Mouse (Mus musculus) E14TG2a.4 (cell line): ENCODE measurements around the gene Acvr1b.

Experiments
- H3K27me3 ChIP-seq: 2 replicates; pipeline ENCODE4 v1.6.1; 2014; ENCODE audit warnings: low read length, control low read depth; ENCODE audit not compliant: insufficient read depth
- H3K36me3 ChIP-seq: 2 replicates; pipeline ENCODE4 v1.6.1; 2014; ENCODE audit warnings: low read length, control low read depth; ENCODE audit not compliant: insufficient read depth
- H3K4me1 ChIP-seq: replicated peaks from 2 replicates; pipeline ENCODE4 v1.6.1; 2014; ENCODE audit warnings: low read depth, low read length, control low read depth
- H3K4me3 ChIP-seq: replicated peaks from 2 replicates; pipeline ENCODE4 v1.5.1; 2014; ENCODE audit warnings: mild to moderate bottlenecking, low read length
- H3K9me3 ChIP-seq: 2 replicates; pipeline ENCODE4 v1.6.1; 2014; ENCODE audit warnings: low read length, control low read depth
- CTCF ChIP-seq: conservative IDR thresholded peaks from 2 replicates; pipeline ENCODE4 v1.5.1; 2014; ENCODE audit warnings: low read length
- NANOG ChIP-seq: IDR thresholded peaks from 2 replicates; pipeline ENCODE4 v1.6.1; 2014; ENCODE audit warnings: borderline replicate concordance, low read length, mixed read lengths
- POU5F1 ChIP-seq: IDR thresholded peaks from 2 replicates; pipeline ENCODE4 v1.6.1; 2014; ENCODE audit warnings: low read length, borderline replicate concordance

The Acvr1b gene

DNA sequence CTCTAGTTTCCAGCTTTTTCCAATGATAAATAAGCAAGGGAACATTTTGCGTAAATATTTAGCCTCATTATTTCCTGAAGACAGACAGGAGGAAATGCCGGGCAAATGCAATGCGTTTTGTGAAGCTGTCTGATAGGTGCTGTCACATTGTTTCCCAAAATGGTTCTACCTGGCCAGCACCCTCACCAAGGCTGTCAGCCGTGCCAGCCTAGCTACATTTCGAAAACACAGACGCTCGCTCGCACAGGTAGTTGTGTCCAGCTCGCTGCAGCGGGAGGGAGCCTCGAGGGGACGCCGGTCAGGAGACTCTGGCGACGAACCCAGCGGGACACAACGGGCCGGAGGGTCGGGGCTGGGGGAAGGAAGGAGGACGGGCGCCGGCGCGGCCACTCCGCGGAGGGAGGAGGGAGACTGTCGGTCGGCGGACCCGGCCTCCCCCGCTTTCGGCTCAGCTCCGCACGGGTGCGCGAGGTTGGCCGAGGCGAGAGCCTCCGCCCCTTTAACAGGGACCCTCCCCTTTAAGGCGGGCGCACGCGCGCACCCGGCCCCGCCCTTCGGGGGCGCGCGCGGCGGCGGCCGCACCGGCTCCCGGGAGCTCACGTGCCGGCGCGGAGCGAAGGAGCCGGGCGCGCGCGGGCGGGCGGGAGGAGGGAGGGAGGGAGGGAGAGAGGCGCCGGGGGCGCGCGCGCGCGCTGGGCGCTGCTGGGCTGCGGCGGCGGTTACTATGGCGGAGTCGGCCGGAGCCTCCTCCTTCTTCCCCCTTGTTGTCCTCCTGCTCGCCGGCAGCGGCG is at the start of gene Acvr1b:
Gene Acvr1b, plus strand, starts transcription at position 647 of the 791 bp plus-strand sequence.
- no peak for TF ChIP-seq CTCF
- TF ChIP-seq NANOG = no peak
- no peak for TF ChIP-seq POU5F1

DNA sequence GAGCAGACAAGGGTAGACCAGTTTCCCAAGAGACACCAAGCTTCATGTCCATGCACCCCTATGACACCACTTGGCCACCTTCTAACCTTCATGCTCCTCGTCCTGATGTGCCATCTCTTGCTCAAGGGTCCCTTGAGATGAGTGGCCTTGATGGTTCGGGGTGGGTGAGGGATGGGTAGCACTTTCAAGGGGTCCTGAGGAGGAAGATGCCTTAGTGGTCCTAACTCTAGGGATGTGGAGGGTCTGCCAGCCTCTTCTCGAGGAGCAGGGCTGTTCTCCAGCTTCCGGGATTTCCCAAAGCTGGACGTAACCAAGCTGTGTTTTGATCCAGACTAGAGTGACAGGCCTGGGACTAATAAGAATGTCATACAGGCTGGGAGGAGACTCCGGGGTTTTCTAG is 48.3 kb upstream of the Acvr1b start:
- no peaks in the 10 kb centered on the region for H3K36me3 ChIP-seq
- peaks cover 7% of the 10 kb centered on the region for H3K9me3 ChIP-seq
- no peak overlapping the region for H3K4me3 ChIP-seq
- H3K4me1 ChIP-seq = peaks cover 61% of the 10 kb centered on the region
- TF ChIP-seq CTCF (no peak), POU5F1 (no peak), NANOG (no peak)
- peaks cover 65% of the 10 kb centered on the region for H3K27me3 ChIP-seq

More for the DNA sequence above, at the start of gene Acvr1b:
- H3K4me1 ChIP-seq = peaks cover 61% of the 10 kb centered on the region
- H3K27me3 ChIP-seq = peaks cover 18% of the 10 kb centered on the region
- peak within 1 kb of the TSS; percentile 91 for H3K4me3 ChIP-seq
- H3K36me3 ChIP-seq = no peaks in the 10 kb centered on the region
- no peaks in the 10 kb centered on the region for H3K9me3 ChIP-seq

DNA sequence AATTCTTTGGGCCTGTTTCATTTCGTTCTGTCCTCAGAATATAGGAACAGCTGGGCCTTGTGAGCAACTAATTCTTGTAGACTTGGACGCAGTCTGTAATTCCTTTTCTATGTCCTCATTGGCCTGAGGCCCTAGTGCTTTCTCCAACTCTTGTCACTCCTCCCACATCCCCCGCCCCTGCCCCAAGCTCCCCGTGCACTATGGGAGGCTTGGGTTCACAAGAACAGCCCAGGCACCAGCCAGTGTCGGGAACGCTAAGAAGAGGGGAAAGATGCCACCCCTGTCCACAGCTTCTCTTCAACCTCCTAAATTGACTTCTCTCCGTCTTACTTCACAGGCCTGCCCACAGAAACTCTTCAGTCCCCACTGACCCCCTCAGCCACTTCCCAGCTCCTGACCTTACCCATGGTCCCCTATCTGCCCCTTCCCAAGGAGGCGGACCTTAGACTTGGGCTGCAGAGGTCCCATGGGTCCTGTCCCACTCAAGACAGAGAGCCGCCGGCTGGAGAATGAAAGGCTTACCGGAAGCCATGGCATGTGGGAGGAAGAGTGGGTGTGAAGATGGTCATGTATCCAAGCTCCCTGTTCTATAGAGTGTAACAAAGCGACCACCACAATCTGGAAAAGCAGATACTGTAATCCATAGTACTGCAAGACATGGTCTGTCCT is 46.9 kb upstream of the Acvr1b start:
- TF ChIP-seq POU5F1 = no peak
- TF ChIP-seq NANOG = no peak
- TF ChIP-seq CTCF = no peak
- H3K4me3 ChIP-seq = peak overlapping the region; percentile 37; the same call in 1 of the 2 replicates
- H3K36me3 ChIP-seq = no peaks in the 10 kb centered on the region
- peaks cover 73% of the 10 kb centered on the region for H3K27me3 ChIP-seq
- peaks cover 7% of the 10 kb centered on the region for H3K9me3 ChIP-seq
- peaks cover 65% of the 10 kb centered on the region for H3K4me1 ChIP-seq

- peaks cover 85% of the 10 kb centered on the region for H3K27me3 ChIP-seq
Measured at GRCm38 (mm10) chr15:101128181-101129089, 45.4 kb upstream of the Acvr1b start, which contains the start of gene Acvrl1. Gene Acvrl1 (plus strand): TSS chr15:101128522.

DNA sequence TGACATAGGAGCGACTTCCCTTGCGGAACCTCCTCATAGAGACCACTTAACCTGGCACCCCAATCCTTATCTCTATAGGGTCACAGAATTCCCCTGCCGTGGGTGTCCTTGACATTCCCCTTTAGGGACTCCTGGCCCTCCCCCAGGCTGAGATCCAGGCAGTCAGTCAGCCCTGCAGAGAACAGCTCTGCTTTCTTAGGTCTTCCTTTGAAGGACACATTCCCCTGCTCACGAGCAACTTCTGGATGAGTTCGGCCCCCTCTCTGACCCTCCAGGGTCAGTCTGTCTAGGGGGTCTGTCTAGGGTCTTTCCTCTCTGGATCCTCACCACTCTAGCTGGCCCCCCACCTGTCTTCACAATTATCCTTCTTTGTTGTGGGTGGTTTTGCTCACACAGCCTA is 44.5 kb upstream of the Acvr1b start:
- Histone ChIP-seq H3K36me3 (no peaks in the 10 kb centered on the region), H3K4me1 (peaks cover 72% of the 10 kb centered on the region), H3K9me3 (peaks cover 6% of the 10 kb centered on the region), H3K27me3 (peaks cover 85% of the 10 kb centered on the region), H3K4me3 (peak overlapping the region; percentile 72; the same call in 1 of the 2 replicates)
- TF ChIP-seq NANOG (no peak), CTCF (no peak), POU5F1 (no peak)

More at GRCm38 (mm10) chr15:101128181-101129089, 45.4 kb upstream of the Acvr1b start, which contains the start of gene Acvrl1:
- TF ChIP-seq NANOG (no peak), POU5F1 (no peak), CTCF (no peak)
- H3K9me3 ChIP-seq = peaks cover 7% of the 10 kb centered on the region
- H3K36me3 ChIP-seq = no peaks in the 10 kb centered on the region
- H3K4me3 ChIP-seq = peak within 1 kb of the TSS; percentile 72
- H3K4me1 ChIP-seq = peaks cover 64% of the 10 kb centered on the region

DNA sequence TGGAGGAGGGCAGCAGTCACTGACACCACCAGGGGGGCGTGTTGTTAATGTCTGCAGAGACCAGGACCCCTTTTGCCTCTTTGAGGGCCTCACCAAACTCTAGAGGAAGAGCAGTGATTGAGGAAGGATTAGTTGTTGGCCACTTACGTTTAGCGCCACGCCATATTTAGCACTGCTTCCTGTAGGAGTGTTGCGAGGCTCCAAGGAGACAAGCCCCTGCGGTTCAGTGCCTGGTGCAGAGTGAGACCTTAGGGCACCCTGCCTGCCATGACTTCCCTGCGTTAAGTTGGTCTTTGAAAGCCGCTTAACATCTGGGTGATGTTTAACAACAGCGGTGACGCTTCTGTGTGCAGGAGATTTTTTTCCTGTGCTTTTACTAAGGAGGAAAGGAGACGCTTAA is 42.4 kb upstream of the Acvr1b start:
- H3K4me3 ChIP-seq = no peak overlapping the region
- TF ChIP-seq CTCF = no peak
- TF ChIP-seq NANOG = no peak
- no peak for TF ChIP-seq POU5F1
- H3K9me3 ChIP-seq = no peaks in the 10 kb centered on the region
- H3K4me1 ChIP-seq = peaks cover 82% of the 10 kb centered on the region
- no peaks in the 10 kb centered on the region for H3K36me3 ChIP-seq
- H3K27me3 ChIP-seq = peaks cover 80% of the 10 kb centered on the region

GRCm38 (mm10) chr15:101132041-101132440 is 41.8 kb upstream of the Acvr1b start:
- H3K27me3 ChIP-seq = peaks cover 76% of the 10 kb centered on the region
- no peak overlapping the region for H3K4me3 ChIP-seq
- no peaks in the 10 kb centered on the region for H3K9me3 ChIP-seq
- H3K4me1 ChIP-seq = peaks cover 80% of the 10 kb centered on the region
- H3K36me3 ChIP-seq = no peaks in the 10 kb centered on the region
- TF ChIP-seq POU5F1 = no peak
- TF ChIP-seq NANOG = no peak
- no peak for TF ChIP-seq CTCF

- H3K9me3 ChIP-seq = no peaks in the 10 kb centered on the region
- H3K27me3 ChIP-seq = peaks cover 73% of the 10 kb centered on the region
- no peaks in the 10 kb centered on the region for H3K36me3 ChIP-seq
- peaks cover 80% of the 10 kb centered on the region for H3K4me1 ChIP-seq
- H3K4me3 ChIP-seq = no peak overlapping the region
- TF ChIP-seq CTCF (no peak), POU5F1 (no peak), NANOG (no peak)
Measured at GRCm38 (mm10) chr15:101132761-101133160, 41.1 kb upstream of the Acvr1b start.
